Mouse (Mus musculus) heart, postnatal 0 days (tissue): ENCODE measurements around the gene Cog7.

ENCODE experiments used
- CTCF ChIP-seq: IDR thresholded peaks from 2 replicates; pipeline ENCODE4 v1.5.1; 2016; ENCODE audit warnings: antibody characterized with exemption, control low read depth, low read depth
- EP300 ChIP-seq: IDR thresholded peaks from 2 replicates; pipeline ENCODE4 v1.6.1; 2016; ENCODE audit warnings: antibody characterized with exemption, low read depth

GRCm38 (mm10) chr7:121912250-121912649 is 69.3 kb downstream of the Cog7 start:
- TF ChIP-seq CTCF = no peak
- no peak for TF ChIP-seq EP300
